Mouse (Mus musculus): ENCODE results near the gene Itga11. TPM values are rescaled to one million over a fixed set of nuclear protein-coding genes. Genes with fewer than 3 reads are reported as not detected.

Gene Itga11
- polyA plus RNA-seq, 1 experiment from 2014 or later: 1.4 TPM

DNA sequence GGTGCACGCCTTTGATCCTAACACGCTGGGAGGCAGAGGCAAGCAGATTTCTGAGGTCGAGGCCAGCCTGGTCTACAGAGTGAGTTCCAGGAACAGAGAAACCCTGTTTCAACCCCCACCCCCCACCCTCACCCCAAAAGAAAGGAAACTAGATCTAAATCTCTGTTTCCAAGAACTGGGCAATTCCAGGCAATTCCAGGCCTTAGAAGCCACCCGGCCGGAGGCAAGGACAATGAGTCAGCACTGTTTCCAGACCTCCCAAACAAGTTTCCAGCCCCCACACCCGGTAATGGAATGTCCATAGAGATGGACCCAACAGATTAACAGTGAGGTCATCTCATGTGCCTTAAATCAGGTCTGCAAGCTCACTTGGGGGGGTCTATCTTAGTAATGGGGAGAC, 152.3 kb downstream of the Itga11 start:
- Histone ChIP-seq H3K27ac (no peak overlapping the region), H3K27me3 (ENCODE audit: poor library complexity, severe bottlenecking) (no peaks in the 10 kb centered on the region), H3K9me3 (no peaks in the 10 kb centered on the region), H3K4me1 (peaks cover 47% of the 10 kb centered on the region), H3K36me3 (replicated peaks) (no peaks in the 10 kb centered on the region), H3K4me3 (no peak overlapping the region)
- WGBS: 80% methylated on average over 6 of the region's 6 CpGs
- no peak for DNase-seq (ENCODE audit: extremely low spot score, low spot score)

Other genes with a start within 250 kb of the Itga11 start
- 9.7 and 10.0 TPM in 2 replicates for gene Coro2b, start 140.8 kb upstream of the Itga11 start, polyA plus RNA-seq (2016; fragmentation: Nextera tagmentation; extraction: Ambion mirVana)
- 33.8 and 35.2 TPM in 2 replicates for gene Fem1b, start 134.1 kb downstream of the Itga11 start, polyA plus RNA-seq (2016; fragmentation: Nextera tagmentation; extraction: Ambion mirVana)
- 14.9 and 16.5 TPM in 2 replicates for gene Cln6, start 161.0 kb downstream of the Itga11 start, polyA plus RNA-seq (2016; fragmentation: Nextera tagmentation; extraction: Ambion mirVana)
- gene Calml4, start 180.3 kb downstream of the Itga11 start, polyA plus RNA-seq (2016; fragmentation: Nextera tagmentation; extraction: Ambion mirVana): 0.21 and 0.48 TPM in 2 replicates